Mouse (Mus musculus): ENCODE data around the gene Abhd17a. TPM values are rescaled to one million over a fixed set of nuclear protein-coding genes. Genes with fewer than 3 reads are reported as not detected.
A peak's percentile ranks its signal among the peaks of the same experiment; 100 is the strongest.

Abhd17a gene
- polyA plus RNA-seq (2015; fragmentation: Nextera tagmentation; extraction: Ambion mirVana) = 92.5 and 103 TPM in 2 replicates

- no peak for TF ChIP-seq EP300 (optimal IDR thresholded peaks at IDR 0.05)
- no peak for TF ChIP-seq CTCF (IDR thresholded peaks at IDR 0.05; ENCODE audit: low read depth)
- WGBS = 1% methylated on average over 57 of the region's 73 CpGs
These were observed at the start of gene Abhd17a for GRCm38 (mm10) chr10:80589879-80590854. TSS of gene Abhd17a (minus strand) at chr10:80590341.

GRCm38 (mm10) chr10:80635345-80635744 lies 45.2 kb upstream of the Abhd17a start:
- Histone ChIP-seq H3K4me3 (ENCODE audit: low read depth, low read length) (no peak overlapping the region), H3K4me2 (replicated peaks; ENCODE audit: low read depth) (no peak overlapping the region), H3K36me3 (ENCODE audit: control insufficient read depth, insufficient read depth, low read length) (peaks cover 40% of the 10 kb centered on the region), H3K27me3 (ENCODE audit: control insufficient read depth, insufficient read depth, low read length) (no peaks in the 10 kb centered on the region), H3K9me3 (ENCODE audit: control insufficient read depth, low read length) (no peaks in the 10 kb centered on the region), H3K4me1 (replicated peaks; ENCODE audit: control insufficient read depth, insufficient read depth) (no peaks in the 10 kb centered on the region), H3K27ac (replicated peaks) (no peak overlapping the region), H3K9ac (ENCODE audit: low read length) (no peak overlapping the region)
- 75% methylated on average over 6 of the region's 6 CpGs for WGBS
- DNase-seq (ENCODE audit: low spot score) (no peak), ATAC-seq (ENCODE audit: low FRiP score, low TSS enrichment) (no peak)
- TF ChIP-seq EP300 (optimal IDR thresholded peaks at IDR 0.05) (no peak), CTCF (IDR thresholded peaks at IDR 0.05; ENCODE audit: low read depth) (no peak)

More at GRCm38 (mm10) chr10:80589879-80590854, at the start of gene Abhd17a:
- Histone ChIP-seq H3K4me1 (replicated peaks; ENCODE audit: control insufficient read depth, insufficient read depth) (peaks cover 6% of the 10 kb centered on the region; the same call in 1 of the 2 replicates), H3K4me3 (ENCODE audit: low read depth, low read length) (peak within 1 kb of the TSS; percentile 95), H3K9me3 (ENCODE audit: control insufficient read depth, low read length) (no peaks in the 10 kb centered on the region), H3K36me3 (ENCODE audit: control insufficient read depth, insufficient read depth, low read length) (peaks cover 10% of the 10 kb centered on the region), H3K27me3 (ENCODE audit: control insufficient read depth, insufficient read depth, low read length) (no peaks in the 10 kb centered on the region), H3K9ac (ENCODE audit: low read length) (peak within 1 kb of the TSS; percentile 95), H3K4me2 (replicated peaks; ENCODE audit: low read depth) (peak within 1 kb of the TSS; percentile 97), H3K27ac (replicated peaks) (peak within 1 kb of the TSS; percentile 89)
- DNase-seq (ENCODE audit: low spot score) = peak; percentile 99
- ATAC-seq (ENCODE audit: low FRiP score, low TSS enrichment) = peak; percentile 94

GRCm38 (mm10) chr10:80628925-80629324 lies 38.8 kb upstream of the Abhd17a start:
- ATAC-seq (ENCODE audit: low FRiP score, low TSS enrichment) = no peak
- Histone ChIP-seq H3K36me3 (ENCODE audit: control insufficient read depth, insufficient read depth, low read length) (peaks cover 3% of the 10 kb centered on the region; the same call in 1 of the 2 replicates), H3K9ac (ENCODE audit: low read length) (no peak overlapping the region), H3K9me3 (ENCODE audit: control insufficient read depth, low read length) (no peaks in the 10 kb centered on the region), H3K4me1 (replicated peaks; ENCODE audit: control insufficient read depth, insufficient read depth) (no peaks in the 10 kb centered on the region), H3K27ac (replicated peaks) (no peak overlapping the region), H3K4me3 (ENCODE audit: low read depth, low read length) (no peak overlapping the region), H3K4me2 (replicated peaks; ENCODE audit: low read depth) (no peak overlapping the region), H3K27me3 (ENCODE audit: control insufficient read depth, insufficient read depth, low read length) (no peaks in the 10 kb centered on the region)
- WGBS = 79% methylated on average over 9 of the region's 9 CpGs
- TF ChIP-seq EP300 (optimal IDR thresholded peaks at IDR 0.05) (no peak), CTCF (IDR thresholded peaks at IDR 0.05; ENCODE audit: low read depth) (no peak)
- no peak for DNase-seq (ENCODE audit: low spot score)

GRCm38 (mm10) chr10:80627685-80628084 lies 37.5 kb upstream of the Abhd17a start:
- H3K9ac ChIP-seq (ENCODE audit: low read length) = no peak overlapping the region

GRCm38 (mm10) chr10:80625764-80626163 lies 35.6 kb upstream of the Abhd17a start:
- H3K27me3 ChIP-seq (ENCODE audit: control insufficient read depth, insufficient read depth, low read length) = no peaks in the 10 kb centered on the region
- 84% methylated on average over 4 of the region's 4 CpGs for WGBS
- no peak overlapping the region for H3K4me3 ChIP-seq (ENCODE audit: low read depth, low read length)
- H3K27ac ChIP-seq (replicated peaks) = no peak overlapping the region
- no peaks in the 10 kb centered on the region for H3K9me3 ChIP-seq (ENCODE audit: control insufficient read depth, low read length)
- DNase-seq (ENCODE audit: low spot score) (no peak), ATAC-seq (ENCODE audit: low FRiP score, low TSS enrichment) (no peak)
- no peak overlapping the region for H3K4me2 ChIP-seq (replicated peaks; ENCODE audit: low read depth)
- peaks cover 5% of the 10 kb centered on the region; the same call in 1 of the 2 replicates for H3K4me1 ChIP-seq (replicated peaks; ENCODE audit: control insufficient read depth, insufficient read depth)
- H3K36me3 ChIP-seq (ENCODE audit: control insufficient read depth, insufficient read depth, low read length) = no peaks in the 10 kb centered on the region; the same call in 1 of the 2 replicates
- no peak overlapping the region for H3K9ac ChIP-seq (ENCODE audit: low read length)
- no peak for TF ChIP-seq CTCF (IDR thresholded peaks at IDR 0.05; ENCODE audit: low read depth)
- TF ChIP-seq EP300 (optimal IDR thresholded peaks at IDR 0.05) = no peak

More at GRCm38 (mm10) chr10:80627685-80628084, 37.5 kb upstream of the Abhd17a start:
- DNase-seq (ENCODE audit: low spot score) (peak; percentile 46), ATAC-seq (ENCODE audit: low FRiP score, low TSS enrichment) (peak; percentile 11)
- H3K27ac ChIP-seq (replicated peaks) = no peak overlapping the region
- TF ChIP-seq EP300 (optimal IDR thresholded peaks at IDR 0.05) (no peak), CTCF (IDR thresholded peaks at IDR 0.05; ENCODE audit: low read depth) (no peak)
- H3K9me3 ChIP-seq (ENCODE audit: control insufficient read depth, low read length) = no peaks in the 10 kb centered on the region
- peaks cover 3% of the 10 kb centered on the region; the same call in 1 of the 2 replicates for H3K36me3 ChIP-seq (ENCODE audit: control insufficient read depth, insufficient read depth, low read length)
- 0 out of 2 replicates have a peak, but pooled peaks cover 2% of the 10 kb centered on the region for H3K4me1 ChIP-seq (replicated peaks; ENCODE audit: control insufficient read depth, insufficient read depth)
- no peaks in the 10 kb centered on the region for H3K27me3 ChIP-seq (ENCODE audit: control insufficient read depth, insufficient read depth, low read length)
- no peak overlapping the region for H3K4me3 ChIP-seq (ENCODE audit: low read depth, low read length)
- 32% methylated on average over 2 of the region's 2 CpGs for WGBS
- no peak overlapping the region for H3K4me2 ChIP-seq (replicated peaks; ENCODE audit: low read depth)

All from stomach, postnatal 0 days (tissue).